Mouse (Mus musculus): Measurements from ENCODE around the gene Axin2.

- TF ChIP-seq CTCF (IDR thresholded peaks at IDR 0.05; ENCODE audit: borderline replicate concordance, insufficient read depth, low read depth, low read length) (peak; percentile 49; the same call in 1 of the 2 replicates), POLR2A (IDR thresholded peaks at IDR 0.05; ENCODE audit: borderline replicate concordance, insufficient read depth, low read length) (no peak)
These were observed 31.0 kb upstream of the Axin2 start for GRCm38 (mm10) chr11:108889121-108889520.

Data from cerebellum, adult 2 months (tissue).